Mouse (Mus musculus) heart, embryonic 16.5 days (tissue): ENCODE results near the gene Ildr2. TPM values are rescaled to one million over a fixed set of nuclear protein-coding genes. Genes with fewer than 3 reads are reported as not detected.
A peak's percentile ranks its signal among the peaks of the same experiment; 100 is the strongest.

Experiments
- ATAC-seq: fragments of 200-750 bp; cut with Nextera tagmentation; replicated peaks from 2 replicates; pipeline ENCODE4 v1.8.0; 2017; ENCODE audit warnings: moderate number of reproducible peaks; ENCODE audit not compliant: insufficient read depth, low FRiP score; ENCODE audit errors: extremely low read depth
- H3K27ac ChIP-seq: fragments of 300-500 bp; sonication (generic); 2 replicates; pipeline ENCODE4 v1.5.1; 2014; ENCODE audit warnings: mild to moderate bottlenecking, low read length, control low read depth, moderate library complexity
- H3K27me3 ChIP-seq: fragments of 300-500 bp; sonication (generic); 2 replicates; pipeline ENCODE4 v1.6.1; 2014; ENCODE audit warnings: low read length, mixed read lengths; ENCODE audit not compliant: control insufficient read depth, insufficient read depth
- H3K36me3 ChIP-seq: fragments of 300-500 bp; sonication (generic); 2 replicates; pipeline ENCODE4 v1.6.1; 2014; ENCODE audit not compliant: control insufficient read depth, insufficient read depth
- H3K4me1 ChIP-seq: fragments of 300-500 bp; sonication (generic); 2 replicates; pipeline ENCODE4 v1.6.1; 2014; ENCODE audit warnings: low read length, mixed read lengths; ENCODE audit not compliant: control insufficient read depth, insufficient read depth
- H3K4me2 ChIP-seq: fragments of 300-500 bp; sonication (generic); 2 replicates; pipeline ENCODE4 v1.6.1; 2014; ENCODE audit warnings: low read depth, mild to moderate bottlenecking, control low read depth, low read length
- H3K4me3 ChIP-seq: fragments of 300-500 bp; sonication (generic); 2 replicates; pipeline ENCODE4 v1.5.1; 2014; ENCODE audit warnings: mild to moderate bottlenecking, control low read depth, low read length
- H3K9ac ChIP-seq: fragments of 300-500 bp; sonication (generic); 2 replicates; pipeline ENCODE4 v1.6.1; 2014; ENCODE audit warnings: low read length, control low read depth
- H3K9me3 ChIP-seq: fragments of 300-500 bp; sonication (generic); replicated peaks from 2 replicates; pipeline ENCODE4 v1.6.1; 2016; ENCODE audit warnings: low read length; ENCODE audit not compliant: control insufficient read depth
- WGBS: fragments of 180-500 bp; shearing (Covaris S2); extraction: QIAGEN DNeasy Blood & Tissue Kit; methylation state at CpG from one replicate; pipeline ENCODE4 v1.1.7; 2014; 5-methylcytosine and 5-hydroxymethylcytosine counted together
- polyA plus RNA-seq: library from polyadenylated mRNA; unstranded; fragments of >200 nt; fragmentation: Nextera tagmentation; extraction: Ambion mirVana; gene quantifications from 2 replicates; pipeline ENCODE4 v1.2.1, GENCODE M21; 2015

Gene Ildr2
- polyA plus RNA-seq, 1 experiment from 2014 or later = 0.71 TPM

GRCm38 (mm10) chr1:166342060-166342459, 88.1 kb downstream of the Ildr2 start:
- no peaks in the 10 kb centered on the region for H3K4me1 ChIP-seq

GRCm38 (mm10) chr1:166342539-166342938, 88.6 kb downstream of the Ildr2 start:
- H3K4me3 ChIP-seq = no peak overlapping the region
- no peak overlapping the region for H3K4me2 ChIP-seq
- no peak for ATAC-seq
- H3K4me1 ChIP-seq = no peaks in the 10 kb centered on the region
- H3K36me3 ChIP-seq = no peaks in the 10 kb centered on the region
- no peaks in the 10 kb centered on the region for H3K9me3 ChIP-seq
- no peak overlapping the region for H3K9ac ChIP-seq
- no peak overlapping the region for H3K27ac ChIP-seq
- 70% methylated on average over 1 of the region's 1 CpGs for WGBS
- H3K27me3 ChIP-seq = no peaks in the 10 kb centered on the region

More at GRCm38 (mm10) chr1:166342060-166342459, 88.1 kb downstream of the Ildr2 start:
- no peaks in the 10 kb centered on the region for H3K36me3 ChIP-seq
- no peak for ATAC-seq
- 69% methylated on average over 2 of the region's 2 CpGs for WGBS
- H3K4me2 ChIP-seq = no peak overlapping the region
- no peak overlapping the region for H3K4me3 ChIP-seq
- H3K9me3 ChIP-seq = no peaks in the 10 kb centered on the region
- H3K9ac ChIP-seq = no peak overlapping the region
- no peaks in the 10 kb centered on the region for H3K27me3 ChIP-seq
- no peak overlapping the region for H3K27ac ChIP-seq

GRCm38 (mm10) chr1:166343586-166343985, 89.6 kb downstream of the Ildr2 start:
- Histone ChIP-seq H3K9me3 (no peaks in the 10 kb centered on the region), H3K36me3 (no peaks in the 10 kb centered on the region), H3K27ac (no peak overlapping the region), H3K4me1 (no peaks in the 10 kb centered on the region), H3K9ac (no peak overlapping the region), H3K4me2 (no peak overlapping the region), H3K4me3 (no peak overlapping the region), H3K27me3 (no peaks in the 10 kb centered on the region)
- ATAC-seq = no peak
- 70% methylated on average over 5 of the region's 5 CpGs for WGBS

- Histone ChIP-seq H3K9me3 (no peaks in the 10 kb centered on the region), H3K27me3 (no peaks in the 10 kb centered on the region), H3K4me2 (no peak overlapping the region), H3K9ac (no peak overlapping the region), H3K4me1 (no peaks in the 10 kb centered on the region), H3K36me3 (no peaks in the 10 kb centered on the region), H3K27ac (no peak overlapping the region), H3K4me3 (no peak overlapping the region)
- 80% methylated on average over 8 of the region's 8 CpGs for WGBS
- no peak for ATAC-seq
Observed at GRCm38 (mm10) chr1:166344300-166345077, 90.5 kb downstream of the Ildr2 start.

- Histone ChIP-seq H3K9me3 (no peaks in the 10 kb centered on the region), H3K27ac (no peak overlapping the region), H3K36me3 (no peaks in the 10 kb centered on the region), H3K4me1 (no peaks in the 10 kb centered on the region), H3K27me3 (no peaks in the 10 kb centered on the region), H3K4me3 (no peak overlapping the region), H3K9ac (no peak overlapping the region), H3K4me2 (no peak overlapping the region)
- ATAC-seq = no peak
- WGBS = 89% methylated on average over 6 of the region's 6 CpGs
Observed at GRCm38 (mm10) chr1:166345602-166346001, 91.7 kb downstream of the Ildr2 start.

- Histone ChIP-seq H3K27me3 (no peaks in the 10 kb centered on the region), H3K9me3 (no peaks in the 10 kb centered on the region), H3K4me2 (no peak overlapping the region), H3K4me1 (no peaks in the 10 kb centered on the region), H3K9ac (no peak overlapping the region), H3K4me3 (no peak overlapping the region), H3K27ac (no peak overlapping the region), H3K36me3 (no peaks in the 10 kb centered on the region)
- ATAC-seq = no peak
- 66% methylated on average over 3 of the region's 3 CpGs for WGBS
Observed at GRCm38 (mm10) chr1:166346906-166347305, 93.0 kb downstream of the Ildr2 start.

GRCm38 (mm10) chr1:166349341-166349740, 95.4 kb downstream of the Ildr2 start:
- H3K27ac ChIP-seq = no peak overlapping the region
- H3K4me2 ChIP-seq = no peak overlapping the region
- H3K9ac ChIP-seq = no peak overlapping the region
- H3K4me3 ChIP-seq = no peak overlapping the region
- H3K9me3 ChIP-seq = no peaks in the 10 kb centered on the region
- no peaks in the 10 kb centered on the region for H3K36me3 ChIP-seq
- H3K4me1 ChIP-seq = no peaks in the 10 kb centered on the region
- WGBS = 69% methylated on average over 3 of the region's 3 CpGs
- H3K27me3 ChIP-seq = no peaks in the 10 kb centered on the region
- ATAC-seq = no peak

- no peaks in the 10 kb centered on the region for H3K9me3 ChIP-seq
- no peak overlapping the region for H3K4me2 ChIP-seq
- H3K9ac ChIP-seq = no peak overlapping the region
- no peak overlapping the region for H3K4me3 ChIP-seq
- no peaks in the 10 kb centered on the region for H3K27me3 ChIP-seq
- H3K27ac ChIP-seq = no peak overlapping the region
- no peak for ATAC-seq
- H3K36me3 ChIP-seq = no peaks in the 10 kb centered on the region
- 81% methylated on average over 11 of the region's 11 CpGs for WGBS
- H3K4me1 ChIP-seq = no peaks in the 10 kb centered on the region
Observed at GRCm38 (mm10) chr1:166349751-166350150, 95.8 kb downstream of the Ildr2 start.

- Histone ChIP-seq H3K9ac (no peak overlapping the region), H3K4me1 (no peaks in the 10 kb centered on the region), H3K4me3 (no peak overlapping the region), H3K36me3 (no peaks in the 10 kb centered on the region), H3K27ac (no peak overlapping the region), H3K27me3 (no peaks in the 10 kb centered on the region), H3K4me2 (no peak overlapping the region), H3K9me3 (no peaks in the 10 kb centered on the region)
- ATAC-seq = peak; percentile 70; the same call in 1 of the 2 replicates
- WGBS = 21% methylated on average over 14 of the region's 14 CpGs
Observed at GRCm38 (mm10) chr1:166360157-166360855, 106.4 kb downstream of the Ildr2 start.
